Mouse (Mus musculus) liver, embryonic 14.5 days (tissue): ENCODE measurements at regions not wholly inside any gene's neighbourhood (a gene's known extent, or its start where the extent isn't known, plus 50 kb on each side); places are given as distances from the start of the nearest gene placed in this dataset.

Experiments
- ATAC-seq: fragments of 200-750 bp; cut with Nextera tagmentation; 2 replicates; pipeline ENCODE4 v1.8.0; 2017; ENCODE audit warnings: moderate number of reproducible peaks, mild to moderate bottlenecking, moderate library complexity; ENCODE audit not compliant: insufficient read depth
- DNase-seq, 3 experiments: peaks; one replicate each; pipeline ENCODE4 v3.0.0-alpha.2; 2012 to 2013; ENCODE audit warnings: low read depth in 3 of 3, low spot score in 3 of 3
- H3K27ac ChIP-seq: fragments of 300-500 bp; sonication (generic); 2 replicates; pipeline ENCODE4 v1.5.1; 2014; ENCODE audit warnings: moderate library complexity, mild to moderate bottlenecking, control low read depth, inconsistent platforms
- H3K27me3 ChIP-seq: fragments of 300-500 bp; sonication (generic); 2 replicates; pipeline ENCODE4 v1.6.1; 2014; ENCODE audit warnings: mild to moderate bottlenecking, low read length, moderate library complexity; ENCODE audit not compliant: control insufficient read depth, insufficient read depth
- H3K36me3 ChIP-seq: fragments of 300-500 bp; sonication (generic); replicated peaks from 2 replicates; pipeline ENCODE4 v1.6.1; 2014; ENCODE audit warnings: low read depth; ENCODE audit not compliant: control insufficient read depth, insufficient read depth
- H3K4me1 ChIP-seq, 2 experiments: fragments of 200-500 bp in 1 of 2; fragments of 300-500 bp in 1 of 2; sonication (generic) in 1 of 2; replicated peaks; 2 replicates each; pipeline ENCODE4 v1.6.1; 2012 to 2014; ENCODE audit warnings: antibody characterized with exemption in 1 of 2, inconsistent platforms in 1 of 2, low read length in 1 of 2; ENCODE audit not compliant: control insufficient read depth in 2 of 2, insufficient read depth in 2 of 2
- H3K4me2 ChIP-seq: fragments of 300-500 bp; sonication (generic); 2 replicates; pipeline ENCODE4 v1.6.1; 2014; ENCODE audit warnings: low read depth, mild to moderate bottlenecking, control low read depth, moderate library complexity
- H3K4me3 ChIP-seq, 2 experiments: fragments of 200-500 bp in 1 of 2; fragments of 300-500 bp in 1 of 2; sonication (generic) in 1 of 2; 2 replicates each; pipeline ENCODE4 v1.5.1; 2012 to 2014; ENCODE audit warnings: low read depth in 2 of 2, low read length in 2 of 2, mild to moderate bottlenecking in 2 of 2, control low read depth in 1 of 2, inconsistent platforms in 1 of 2, moderate library complexity in 1 of 2; ENCODE audit not compliant: insufficient read depth in 1 of 2
- H3K9ac ChIP-seq: fragments of 300-500 bp; sonication (generic); replicated peaks from 2 replicates; pipeline ENCODE4 v1.6.1; 2014; ENCODE audit warnings: mild to moderate bottlenecking, control low read depth, moderate library complexity
- H3K9me3 ChIP-seq: fragments of 300-500 bp; sonication (generic); 2 replicates; pipeline ENCODE4 v1.6.1; 2016; ENCODE audit warnings: low read length, mixed read lengths; ENCODE audit not compliant: control insufficient read depth
- CTCF ChIP-seq: IDR thresholded peaks from 2 replicates; pipeline ENCODE4 v1.5.1; 2016; ENCODE audit warnings: antibody characterized with exemption, low read depth, control low read depth
- EP300 ChIP-seq: IDR thresholded peaks from 2 replicates; pipeline ENCODE4 v1.6.1; 2016; ENCODE audit warnings: antibody characterized with exemption, low read depth
- WGBS: fragments of 180-500 bp; shearing (Covaris S2); extraction: QIAGEN DNeasy Blood & Tissue Kit; methylation state at CpG from one replicate; pipeline ENCODE4 v1.1.7; 2014; ENCODE audit not compliant: insufficient replicate concordance; 5-methylcytosine and 5-hydroxymethylcytosine counted together

DNA sequence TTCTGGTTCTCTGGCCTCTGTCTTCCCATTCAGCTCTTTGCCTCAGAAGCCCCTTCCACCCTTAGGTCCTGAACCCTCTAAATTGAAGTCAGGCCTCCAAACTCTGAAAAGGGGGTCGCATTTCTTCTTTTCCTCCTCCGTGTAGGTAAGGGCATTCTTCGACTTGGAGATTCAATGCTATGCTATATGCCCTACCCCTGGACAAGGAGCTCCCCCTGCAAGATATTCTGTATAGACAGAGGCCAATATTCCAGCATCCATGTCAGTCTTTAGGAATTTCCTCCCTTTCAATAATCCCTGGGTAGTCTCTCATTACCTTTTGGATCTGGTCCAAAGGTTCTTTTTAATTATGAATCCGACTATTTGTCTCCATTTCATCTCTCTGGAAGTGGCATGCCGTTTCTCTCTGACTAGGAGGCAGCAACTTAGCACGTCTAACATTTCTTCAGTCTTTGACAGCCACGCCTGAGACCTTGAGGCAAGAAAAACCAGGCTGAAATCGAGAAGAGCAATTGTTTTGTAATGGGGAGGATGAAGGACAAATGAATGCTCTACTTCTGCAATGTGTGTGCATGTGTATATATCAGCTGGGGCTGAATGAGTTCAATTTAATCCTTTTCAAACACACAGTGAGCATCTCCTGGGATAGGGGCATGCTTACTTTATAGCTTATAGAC is 921.7 kb upstream of the Lrrc6 start:
- no peak overlapping the region for H3K4me3 ChIP-seq
- H3K9ac ChIP-seq = no peak overlapping the region
- DNase-seq = no peak
- no peaks in the 10 kb centered on the region for H3K27me3 ChIP-seq
- 54% methylated on average over 8 of the region's 8 CpGs for WGBS
- H3K9me3 ChIP-seq = no peaks in the 10 kb centered on the region
- H3K36me3 ChIP-seq = no peaks in the 10 kb centered on the region
- no peak overlapping the region for H3K4me2 ChIP-seq
- TF ChIP-seq CTCF (no peak), EP300 (no peak)
- H3K27ac ChIP-seq = no peak overlapping the region
- H3K4me1 ChIP-seq = peaks cover 0 to 6% of the 10 kb centered on the region in 2 experiments; a peak in 2 of 4 replicates
- ATAC-seq = no peak

DNA sequence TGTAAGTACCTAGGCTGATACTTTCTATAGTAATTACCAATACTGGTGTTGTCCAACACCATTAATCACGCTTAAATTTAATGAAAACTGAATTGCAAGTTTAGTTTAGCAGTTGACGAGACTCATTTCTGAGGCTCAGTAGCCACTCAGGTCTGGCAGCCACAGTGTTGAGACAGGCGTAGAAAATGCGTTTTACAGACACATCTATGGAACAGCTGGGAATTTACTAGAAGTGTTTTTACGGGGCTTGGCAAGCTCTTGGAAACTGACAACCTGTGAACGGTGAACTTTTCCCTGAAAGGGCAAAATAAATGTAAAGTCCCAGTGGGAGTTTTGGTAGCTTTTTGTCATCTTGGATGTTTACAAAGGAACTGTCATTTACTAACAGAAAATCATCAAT is 920.1 kb upstream of the Lrrc6 start:
- 65% methylated on average over 6 of the region's 6 CpGs for WGBS
- no peak for TF ChIP-seq EP300
- Histone ChIP-seq H3K4me2 (no peak overlapping the region), H3K27ac (no peak overlapping the region), H3K27me3 (no peaks in the 10 kb centered on the region), H3K9me3 (no peaks in the 10 kb centered on the region), H3K4me3 (no peak overlapping the region), H3K36me3 (no peaks in the 10 kb centered on the region), H3K4me1 (peaks cover 0 to 6% of the 10 kb centered on the region in 2 experiments; a peak in 2 of 4 replicates), H3K9ac (no peak overlapping the region)
- no peak for DNase-seq
- ATAC-seq = no peak

GRCm38 (mm10) chr15:67419733-67420132 is 919.0 kb upstream of the Lrrc6 start:
- H3K9ac ChIP-seq = no peak overlapping the region
- no peak for TF ChIP-seq EP300
- no peak for TF ChIP-seq CTCF
- no peaks in the 10 kb centered on the region for H3K9me3 ChIP-seq
- no peaks in the 10 kb centered on the region for H3K36me3 ChIP-seq
- ATAC-seq (no peak), DNase-seq (no peak)
- H3K27ac ChIP-seq = no peak overlapping the region
- no peaks in the 10 kb centered on the region for H3K27me3 ChIP-seq
- no peak overlapping the region for H3K4me2 ChIP-seq
- H3K4me1 ChIP-seq = peaks cover 0 to 6% of the 10 kb centered on the region in 2 experiments; a peak in 2 of 4 replicates
- no peak overlapping the region for H3K4me3 ChIP-seq
- 71% methylated on average over 1 of the region's 1 CpGs for WGBS

DNA sequence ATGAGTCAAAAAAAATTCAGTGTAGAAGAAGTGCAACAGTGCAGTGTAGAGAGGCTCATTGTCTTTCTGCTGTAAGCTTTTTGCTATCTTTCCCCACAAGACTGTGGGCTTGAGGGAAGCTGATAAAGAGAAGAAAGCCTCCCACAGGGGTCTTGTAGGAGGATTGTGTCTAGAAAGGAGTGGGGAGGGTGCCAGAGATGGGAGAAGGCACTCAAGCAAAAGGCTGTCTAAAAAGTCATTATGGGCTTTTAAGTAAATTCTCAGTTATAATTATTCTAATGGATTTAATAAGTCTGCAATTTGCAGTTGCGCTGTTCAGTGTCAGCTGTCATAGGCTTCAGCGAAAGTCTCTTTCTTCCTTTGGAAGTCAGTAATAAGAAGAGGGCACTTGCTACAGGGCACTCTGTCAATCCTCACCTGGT is 917.0 kb upstream of the Lrrc6 start:
- ATAC-seq (no peak), DNase-seq (no peak)
- no peaks in the 10 kb centered on the region for H3K36me3 ChIP-seq
- 70% methylated on average over 2 of the region's 2 CpGs for WGBS
- H3K27me3 ChIP-seq = no peaks in the 10 kb centered on the region
- H3K9ac ChIP-seq = no peak overlapping the region
- H3K4me1 ChIP-seq = peaks cover 0 to 5% of the 10 kb centered on the region in 2 experiments; a peak in 1 of 4 replicates
- no peaks in the 10 kb centered on the region for H3K9me3 ChIP-seq
- H3K4me2 ChIP-seq = no peak overlapping the region
- TF ChIP-seq EP300 = no peak
- TF ChIP-seq CTCF = no peak
- H3K4me3 ChIP-seq = no peak overlapping the region
- no peak overlapping the region for H3K27ac ChIP-seq

DNA sequence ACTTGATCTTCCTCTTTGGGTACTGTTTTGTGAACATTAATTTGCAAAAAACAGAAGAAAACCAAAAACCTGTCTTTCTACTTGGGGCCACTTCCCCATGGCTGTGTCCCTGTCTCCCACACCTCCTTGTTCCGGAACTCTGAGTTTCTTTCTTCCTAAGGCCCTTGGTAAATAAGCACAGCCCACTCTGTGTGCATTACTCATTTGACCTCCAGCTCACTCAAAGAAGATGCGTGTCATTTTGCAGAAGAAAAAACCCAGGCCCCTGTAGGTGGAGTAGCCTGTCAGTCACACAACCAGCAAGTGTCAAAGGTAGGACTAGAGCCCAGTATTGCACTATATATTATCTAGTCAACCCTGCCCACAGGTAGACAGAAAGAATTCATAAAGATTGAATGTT is 915.1 kb upstream of the Lrrc6 start:
- no peak for ATAC-seq

More for the DNA sequence above, 915.1 kb upstream of the Lrrc6 start:
- no peaks in the 10 kb centered on the region for H3K27me3 ChIP-seq
- H3K9ac ChIP-seq = no peak overlapping the region
- 64% methylated on average over 2 of the region's 2 CpGs for WGBS
- no peak overlapping the region for H3K4me2 ChIP-seq
- no peak for DNase-seq
- no peak overlapping the region for H3K27ac ChIP-seq
- H3K4me3 ChIP-seq = no peak overlapping the region
- TF ChIP-seq EP300 (no peak), CTCF (no peak)
- H3K36me3 ChIP-seq = no peaks in the 10 kb centered on the region
- peaks cover 0 to 5% of the 10 kb centered on the region in 2 experiments; a peak in 1 of 4 replicates for H3K4me1 ChIP-seq
- no peaks in the 10 kb centered on the region for H3K9me3 ChIP-seq
